Mouse (Mus musculus) CH12.LX (cell line): ENCODE results near the gene Syngap1. TPM values are rescaled to one million over a fixed set of nuclear protein-coding genes. Genes with fewer than 3 reads are reported as not detected.

Experiments used
- DNase-seq: peaks from one replicate; pipeline ENCODE4 v3.0.0-alpha.2; 2013; ENCODE audit errors: extremely low read depth
- H3K27ac ChIP-seq: 2 replicates; pipeline ENCODE4 v1.5.1; 2012; ENCODE audit warnings: low read depth, mild to moderate bottlenecking, control low read depth, moderate library complexity; ENCODE audit not compliant: insufficient read depth
- H3K27me3 ChIP-seq: replicated peaks from 2 replicates; pipeline ENCODE3; 2012; ENCODE audit warnings: inconsistent platforms
- H3K36me3 ChIP-seq, 2 experiments: replicated peaks in 1 of 2; 2 replicates each; pipeline versions ENCODE3 to v1.6.1; 2012; ENCODE audit warnings: inconsistent platforms in 1 of 2, low read length in 1 of 2, mild to moderate bottlenecking in 1 of 2, mixed read lengths in 1 of 2, moderate library complexity in 1 of 2; ENCODE audit not compliant: control insufficient read depth in 1 of 2, insufficient read depth in 1 of 2
- H3K4me1 ChIP-seq, 2 experiments: 2 replicates each; pipeline ENCODE4 v1.6.1; 2012; ENCODE audit warnings: inconsistent platforms in 1 of 2, moderate library complexity in 1 of 2; ENCODE audit not compliant: insufficient read depth in 2 of 2, control insufficient read depth in 1 of 2
- H3K4me2 ChIP-seq: 2 replicates; pipeline ENCODE4 v1.6.1; 2012; ENCODE audit warnings: low read depth, mild to moderate bottlenecking, control low read depth; ENCODE audit not compliant: poor library complexity, insufficient read depth, severe bottlenecking
- H3K4me3 ChIP-seq, 3 experiments: fragments of 150-350 bp in 1 of 3; sonication (generic) in 1 of 3; replicated peaks in 1 of 3; 2 replicates each; pipeline versions ENCODE3 to v1.5.1; 2011 to 2012; ENCODE audit warnings: low read depth in 2 of 3, low read length in 2 of 3, mild to moderate bottlenecking in 2 of 3, moderate library complexity in 2 of 3, control low read depth in 1 of 3, improper control_type of control experiment in 1 of 3, inconsistent platforms in 1 of 3, mixed read lengths in 1 of 3; ENCODE audit not compliant: poor library complexity in 1 of 3
- H3K79me2 ChIP-seq: replicated peaks from 2 replicates; pipeline ENCODE4 v1.6.1; 2012; ENCODE audit warnings: mild to moderate bottlenecking, moderate library complexity; ENCODE audit not compliant: control insufficient read depth, poor library complexity, insufficient read depth, severe bottlenecking; ENCODE audit errors: extremely low read depth
- H3K9ac ChIP-seq: 2 replicates; pipeline ENCODE4 v1.6.1; 2012; ENCODE audit warnings: low read depth, mild to moderate bottlenecking, control low read depth, moderate library complexity; ENCODE audit not compliant: insufficient read depth
- H3K9me3 ChIP-seq: replicated peaks from 2 replicates; pipeline ENCODE3; 2012; ENCODE audit warnings: low read length, inconsistent platforms, mixed read lengths
- BHLHE40 ChIP-seq: IDR thresholded peaks from 2 replicates; pipeline ENCODE4 v1.6.1; 2011; ENCODE audit warnings: mild to moderate bottlenecking, low read depth, low read length, improper control_type of control experiment
- CHD2 ChIP-seq: IDR thresholded peaks from 2 replicates; pipeline ENCODE4 v1.6.1; 2011; ENCODE audit warnings: low read length, improper control_type of control experiment
- ELF1 ChIP-seq: IDR thresholded peaks from 2 replicates; pipeline ENCODE4 v1.6.1; 2014; ENCODE audit warnings: low read depth, mild to moderate bottlenecking, inconsistent platforms, low read length, improper control_type of control experiment
- ETS1 ChIP-seq: conservative IDR thresholded peaks from 2 replicates; pipeline ENCODE4 v1.6.1; 2012; ENCODE audit warnings: low read depth, mild to moderate bottlenecking, inconsistent platforms, low read length, improper control_type of control experiment, moderate library complexity
- GABPA ChIP-seq: IDR thresholded peaks from 2 replicates; pipeline ENCODE4 v1.6.1; 2012; ENCODE audit warnings: low read depth, low read length, improper control_type of control experiment, inconsistent platforms; ENCODE audit not compliant: insufficient replicate concordance
- HCFC1 ChIP-seq: IDR thresholded peaks from 2 replicates; pipeline ENCODE4 v1.6.1; 2012; ENCODE audit warnings: low read depth, mild to moderate bottlenecking, inconsistent platforms, low read length, improper control_type of control experiment
- IRF4 ChIP-seq: IDR thresholded peaks from 2 replicates; pipeline ENCODE4 v1.6.1; 2014; ENCODE audit warnings: low read depth, mild to moderate bottlenecking, inconsistent platforms, low read length, improper control_type of control experiment
- JUN ChIP-seq: IDR thresholded peaks from 2 replicates; pipeline ENCODE4 v1.6.1; 2011; ENCODE audit warnings: low read depth, mild to moderate bottlenecking, low read length, improper control_type of control experiment, moderate library complexity; ENCODE audit not compliant: insufficient read depth
- JUND ChIP-seq: conservative IDR thresholded peaks from 2 replicates; pipeline ENCODE4 v1.6.1; 2011; ENCODE audit warnings: low read depth, low read length, improper control_type of control experiment
- KAT2A ChIP-seq: IDR thresholded peaks from 2 replicates; pipeline ENCODE4 v1.6.1; 2012; ENCODE audit warnings: low read length, improper control_type of control experiment, inconsistent platforms; ENCODE audit not compliant: insufficient replicate concordance
- MAX ChIP-seq: IDR thresholded peaks from 2 replicates; pipeline ENCODE4 v1.6.1; 2011; ENCODE audit warnings: low read length, improper control_type of control experiment
- MAZ ChIP-seq: IDR thresholded peaks from 2 replicates; pipeline ENCODE4 v1.6.1; 2012; ENCODE audit warnings: low read depth, mild to moderate bottlenecking, inconsistent platforms, low read length, improper control_type of control experiment, moderate library complexity
- MEF2A ChIP-seq: IDR thresholded peaks from 2 replicates; pipeline ENCODE4 v1.6.1; 2014; ENCODE audit warnings: low read depth, mild to moderate bottlenecking, inconsistent platforms, low read length, improper control_type of control experiment, borderline replicate concordance
- MXI1 ChIP-seq: IDR thresholded peaks from 2 replicates; pipeline ENCODE4 v1.6.1; 2011; ENCODE audit warnings: mild to moderate bottlenecking, low read depth, low read length, improper control_type of control experiment
- MYC ChIP-seq: IDR thresholded peaks from 2 replicates; pipeline ENCODE4 v1.6.1; 2011; ENCODE audit warnings: low read depth, mild to moderate bottlenecking, improper control_type of control experiment, low read length
- NELFE ChIP-seq: IDR thresholded peaks from 2 replicates; pipeline ENCODE4 v1.6.1; 2011; ENCODE audit warnings: low read depth, low read length, improper control_type of control experiment
- NRF1 ChIP-seq: IDR thresholded peaks from 2 replicates; pipeline ENCODE4 v1.6.1; 2014; ENCODE audit warnings: low read depth, mild to moderate bottlenecking, inconsistent platforms, low read length, improper control_type of control experiment, moderate library complexity
- PAX5 ChIP-seq: IDR thresholded peaks from 2 replicates; pipeline ENCODE4 v1.6.1; 2012; ENCODE audit warnings: low read length, inconsistent platforms, mixed read lengths
- POLR2A ChIP-seq: IDR thresholded peaks from 2 replicates; pipeline ENCODE4 v1.6.1; 2011; ENCODE audit warnings: low read depth, mild to moderate bottlenecking, improper control_type of control experiment, low read length
- POLR2AphosphoS2 ChIP-seq: IDR thresholded peaks from 2 replicates; pipeline ENCODE4 v1.6.1; 2011; ENCODE audit warnings: low read depth, low read length, improper control_type of control experiment
- RAD21 ChIP-seq: IDR thresholded peaks from 2 replicates; pipeline ENCODE4 v1.6.1; 2011; ENCODE audit warnings: low read depth, mild to moderate bottlenecking, low read length, improper control_type of control experiment, moderate library complexity
- SIN3A ChIP-seq: IDR thresholded peaks from 2 replicates; pipeline ENCODE4 v1.6.1; 2012; ENCODE audit warnings: low read length, improper control_type of control experiment, inconsistent platforms
- SMC3 ChIP-seq: IDR thresholded peaks from 2 replicates; pipeline ENCODE4 v1.6.1; 2011; ENCODE audit warnings: low read depth, low read length, improper control_type of control experiment
- UBTF ChIP-seq: IDR thresholded peaks from 2 replicates; pipeline ENCODE4 v1.6.1; 2012; ENCODE audit warnings: low read depth, mild to moderate bottlenecking, inconsistent platforms, low read length, improper control_type of control experiment, moderate library complexity
- USF1 ChIP-seq: IDR thresholded peaks from 2 replicates; pipeline ENCODE4 v1.6.1; 2014; ENCODE audit warnings: low read depth, mild to moderate bottlenecking, inconsistent platforms, low read length, improper control_type of control experiment
- USF2 ChIP-seq: conservative IDR thresholded peaks from 2 replicates; pipeline ENCODE4 v1.6.1; 2011; ENCODE audit warnings: low read depth, low read length, improper control_type of control experiment
- ZC3H11A ChIP-seq: IDR thresholded peaks from 2 replicates; pipeline ENCODE4 v1.6.1; 2012; ENCODE audit warnings: low read depth, mild to moderate bottlenecking, inconsistent platforms, low read length, improper control_type of control experiment
- ZKSCAN1 ChIP-seq: IDR thresholded peaks from 2 replicates; pipeline ENCODE4 v1.6.1; 2012; ENCODE audit warnings: low read depth, inconsistent platforms, low read length, improper control_type of control experiment, borderline replicate concordance
- ZMIZ1 ChIP-seq: IDR thresholded peaks from 2 replicates; pipeline ENCODE4 v1.6.1; 2012; ENCODE audit warnings: low read depth, mild to moderate bottlenecking, inconsistent platforms, low read length, improper control_type of control experiment
- ZNF384 ChIP-seq: IDR thresholded peaks from 2 replicates; pipeline ENCODE4 v1.6.1; 2012; ENCODE audit warnings: low read depth, low read length, improper control_type of control experiment, inconsistent platforms
- dilution Hi-C: fragments of 300-500 bp; cut with MboI; formaldehyde crosslinking; loops from 2 replicates; pipeline ENCODE4 v1.14.3; 2020; ENCODE audit warnings: low sequenced_read_pairs; ENCODE audit not compliant: extremely low pct_unique_long_range_greater_than_20kb, extremely low pct_ligation_motif_present
- in situ Hi-C: fragments of 300-500 bp; cut with MboI; formaldehyde crosslinking; loops from 3 replicates; pipeline ENCODE4 v1.14.3; 2019; ENCODE audit warnings: low sequenced_read_pairs, low pct_ligation_motif_present, low pct_unique_long_range_greater_than_20kb, mixed read lengths
- polyA plus RNA-seq: library from polyadenylated mRNA; unstranded; fragments of >175 nt; gene quantifications from 2 replicates; pipeline ENCODE4 v1.2.1, GENCODE M21; 2012; ENCODE audit warnings: low read depth; ENCODE audit not compliant: insufficient read length
- total RNA-seq, 2 experiments: library from RNA; depleted of rRNA; stranded (reverse); fragments of 300-350 nt in 1 of 2; fragments of >200 nt in 1 of 2; gene quantifications; 2 replicates each; pipeline ENCODE4 v1.2.3; 2012 to 2014

Gene Syngap1
- total and polyA plus RNA-seq, 3 experiments, result 1.3 to 2.4 TPM; not detected in 1

DNA sequence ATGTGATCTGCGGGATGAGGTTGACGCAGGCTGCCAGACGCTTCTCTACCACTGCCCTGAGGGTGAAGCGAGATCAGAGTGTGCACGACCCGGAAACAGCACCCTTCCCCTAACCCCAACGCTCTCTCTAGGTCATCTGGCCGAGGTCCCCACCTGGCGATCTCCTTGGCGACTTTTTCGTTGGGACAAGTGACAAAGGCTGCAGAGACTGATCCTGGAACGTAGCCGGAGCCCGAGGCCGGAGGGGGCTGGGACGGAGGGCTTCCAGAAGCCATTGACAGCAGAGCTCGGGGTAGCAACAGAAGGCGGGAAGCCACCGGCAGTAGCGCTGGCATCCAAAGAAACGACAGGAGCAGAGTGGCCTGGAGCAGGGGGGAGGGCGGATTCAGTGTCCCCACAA lies 2.3 kb upstream of the Syngap1 start:
- dilution Hi-C loops, result no loop called here

DNA sequence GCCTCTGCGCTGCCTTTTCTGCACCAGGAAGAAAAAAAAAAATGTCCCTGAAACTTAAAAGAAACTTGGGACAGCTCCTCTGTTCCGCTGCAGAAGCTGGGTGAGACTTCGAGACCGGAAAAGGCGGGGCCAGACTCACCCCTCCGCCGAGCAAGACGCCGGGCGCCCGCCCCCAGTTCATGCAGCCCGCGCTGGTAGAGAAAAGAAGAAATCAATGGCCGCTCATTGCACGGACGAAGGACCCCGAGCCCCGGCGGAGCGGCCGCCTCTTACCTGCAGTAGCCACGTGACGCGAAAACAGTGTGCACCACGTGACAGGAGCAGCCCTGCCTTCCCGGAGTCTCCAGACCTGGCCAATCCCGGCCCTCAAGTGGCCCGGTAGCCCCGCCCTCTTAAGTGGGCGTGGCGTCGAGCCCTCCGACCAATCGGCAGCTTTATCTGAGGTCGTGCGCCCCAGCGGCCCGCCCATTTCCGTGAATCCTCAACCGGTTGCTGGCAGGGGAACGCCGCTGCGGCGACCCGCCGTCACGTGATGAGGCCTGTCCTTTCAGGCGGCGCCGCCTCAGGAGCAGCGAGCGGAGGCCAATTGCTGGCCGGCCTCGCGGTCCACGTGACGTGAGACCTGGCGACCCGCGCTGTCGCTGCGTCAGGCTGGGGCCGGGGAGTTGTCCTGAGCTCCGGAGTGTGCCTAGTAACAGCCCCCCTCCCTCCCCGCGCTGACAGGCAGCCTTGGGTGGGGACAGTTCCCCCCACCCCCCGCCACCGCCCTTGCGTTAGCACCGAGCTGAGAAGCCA lies 1.7 kb upstream of the Syngap1 start, which contains the start of gene Cuta:
Cuta (minus strand) TSS at position 392 of the 795 bp plus-strand sequence.
- H3K9ac ChIP-seq, result peak within 1 kb of the TSS; percentile 76
- H3K4me2 ChIP-seq, result peak within 1 kb of the TSS; percentile 91
- H3K4me1 ChIP-seq, result peaks cover 3 to 31% of the 10 kb centered on the region in 2 experiments; a peak in 3 of 4 replicates
- in situ Hi-C loops (no loop called here), dilution Hi-C loops (no loop called here)
- peak within 1 kb of the TSS; percentile 65 for H3K27ac ChIP-seq
- peaks cover 6% of the 10 kb centered on the region for H3K79me2 ChIP-seq
- H3K9me3 ChIP-seq, result no peaks in the 10 kb centered on the region
- H3K27me3 ChIP-seq, result peaks cover 19% of the 10 kb centered on the region
- H3K4me3 ChIP-seq, result peak within 1 kb of the TSS; percentile 78 to 79 (median 78)
- H3K36me3 ChIP-seq, result peaks cover 27 to 32% of the 10 kb centered on the region in 2 experiments
- DNase-seq, result peak; percentile 99
- 0 out of 2 replicates have a peak, but pooled peaks have one; percentile 50 for TF ChIP-seq UBTF
- TF ChIP-seq MAX, result peak; percentile 99
- TF ChIP-seq ZC3H11A, result no peak
- peak; percentile 95 for TF ChIP-seq MXI1
- TF ChIP-seq MYC, result 0 out of 2 replicates have a peak, but pooled peaks have one; percentile 61
- TF ChIP-seq IRF4, result no peak
- peak; percentile 85 for TF ChIP-seq SIN3A
- TF ChIP-seq ZMIZ1, result peak; percentile 72
- TF ChIP-seq RAD21, result no peak
- TF ChIP-seq CHD2, result no peak
- 0 out of 2 replicates have a peak, but pooled peaks have one; percentile 10 for TF ChIP-seq KAT2A
- peak; percentile 31; the same call in 1 of the 2 replicates for TF ChIP-seq ZNF384
- TF ChIP-seq BHLHE40, result peak; percentile 94
- peak; percentile 40; the same call in 1 of the 2 replicates for TF ChIP-seq NELFE
- no peak for TF ChIP-seq SMC3
- TF ChIP-seq MAZ, result no peak
- 0 out of 2 replicates have a peak, but pooled peaks have one; percentile 31 for TF ChIP-seq MEF2A
- peak; percentile 69 for TF ChIP-seq HCFC1
- peak; percentile 79 for TF ChIP-seq POLR2A
- TF ChIP-seq POLR2AphosphoS2, result peak; percentile 35; the same call in 1 of the 2 replicates
- peak; percentile 25; the same call in 1 of the 2 replicates for TF ChIP-seq ETS1
- TF ChIP-seq JUN, result no peak
- peak; percentile 96 for TF ChIP-seq USF2
- TF ChIP-seq NRF1, result peak; percentile 66
- TF ChIP-seq USF1, result peak; percentile 90
- TF ChIP-seq PAX5, result no peak

More for the DNA sequence above, 2.3 kb upstream of the Syngap1 start:
- Histone ChIP-seq H3K79me2 (peaks cover 6% of the 10 kb centered on the region), H3K4me2 (peak overlapping the region; percentile 91)
- TF ChIP-seq RAD21 (no peak), KAT2A (no peak), UBTF (no peak), JUND (no peak), GABPA (no peak), MEF2A (no peak), ELF1 (no peak), HCFC1 (no peak), POLR2AphosphoS2 (no peak), PAX5 (no peak), ZKSCAN1 (no peak)
- TF ChIP-seq, all 38 proteins: peak for 0
- peak overlapping the region; percentile 29; the same call in 1 of the 2 replicates for H3K27ac ChIP-seq
- H3K4me3 ChIP-seq, result peak overlapping the region; percentile 78 to 79 (median 78)
- in situ Hi-C loops, result no loop called here
- peaks cover 2 to 35% of the 10 kb centered on the region in 2 experiments; a peak in 3 of 4 replicates for H3K4me1 ChIP-seq
- no peaks in the 10 kb centered on the region for H3K9me3 ChIP-seq
- DNase-seq, result no peak
- H3K36me3 ChIP-seq, result peaks cover 30 to 38% of the 10 kb centered on the region in 2 experiments
- H3K27me3 ChIP-seq, result peaks cover 14% of the 10 kb centered on the region
- peak overlapping the region; percentile 76 for H3K9ac ChIP-seq
